Mouse (Mus musculus): ENCODE measurements at regions not wholly inside any gene's neighbourhood (a gene's known extent, or its start where the extent isn't known, plus 50 kb on each side); places are given as distances from the start of the nearest gene placed in this dataset.

DNA sequence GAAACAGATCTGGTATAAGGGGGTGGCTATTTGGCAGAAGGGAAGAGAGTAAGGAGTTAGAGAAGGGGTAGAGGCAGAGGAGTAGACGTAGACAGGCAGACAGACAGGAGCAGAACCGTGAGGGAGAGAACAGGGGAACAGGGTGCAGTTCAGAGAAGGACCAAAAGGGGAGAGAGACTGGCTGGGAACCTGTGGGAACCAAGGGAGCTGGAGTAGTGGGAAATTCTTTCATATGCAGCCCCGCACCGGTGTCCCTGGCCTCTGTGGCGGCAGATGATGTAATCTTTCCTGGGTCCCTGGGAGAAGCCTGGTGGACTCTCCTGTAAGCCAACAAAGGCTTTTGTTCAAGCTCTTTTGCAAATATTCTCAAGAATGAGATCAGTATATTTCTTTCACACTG is 157.8 kb upstream of the Tyw5 start:
- H3K4me3 ChIP-seq (ENCODE audit: extremely low read depth, insufficient read depth, insufficient read length): no peak overlapping the region
- H3K36me3 ChIP-seq (ENCODE audit: control insufficient read depth, insufficient read depth, low read length): no peaks in the 10 kb centered on the region
- TF ChIP-seq CTCF (IDR thresholded peaks at IDR 0.05; ENCODE audit: extremely low read depth, insufficient read depth, insufficient read length, insufficient replicate concordance) (no peak), POLR2A (IDR thresholded peaks at IDR 0.05; ENCODE audit: low read depth, low read length) (no peak)
- no peaks in the 10 kb centered on the region for H3K4me1 ChIP-seq (ENCODE audit: control insufficient read depth, insufficient read depth, insufficient read length)
- no peak for DNase-seq (ENCODE audit: low read depth in 1 of 2, low spot score in 2 of 2)
- no peaks in the 10 kb centered on the region for H3K27me3 ChIP-seq (ENCODE audit: control insufficient read depth, insufficient read depth, low read length)
- no peak overlapping the region for H3K27ac ChIP-seq (ENCODE audit: insufficient read depth, low read length)
- 77% methylated on average over 5 of the region's 5 CpGs for WGBS

DNA sequence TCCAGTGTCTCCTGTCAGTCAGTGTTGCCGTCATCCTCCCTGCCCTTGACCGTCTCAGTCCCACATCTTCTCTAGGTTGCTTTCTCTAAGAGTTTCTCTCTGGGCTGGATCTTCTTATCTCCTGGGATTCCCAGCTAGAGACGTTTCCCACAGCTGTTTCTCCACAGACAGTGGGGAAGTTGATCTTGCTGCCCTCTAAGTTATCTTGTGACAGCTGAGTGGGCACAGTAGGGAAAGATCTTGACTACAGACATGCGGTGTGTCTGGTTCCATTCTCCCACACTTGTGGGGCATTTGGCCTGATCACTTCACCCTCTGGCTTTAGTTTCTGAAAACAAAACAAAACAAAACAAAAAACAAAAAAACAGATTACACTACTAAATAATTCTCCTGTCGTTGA is 165.2 kb upstream of the Tyw5 start:
- TF ChIP-seq CTCF (IDR thresholded peaks at IDR 0.05; ENCODE audit: extremely low read depth, insufficient read depth, insufficient read length, insufficient replicate concordance): no peak
- no peak for TF ChIP-seq POLR2A (IDR thresholded peaks at IDR 0.05; ENCODE audit: low read depth, low read length)
- Histone ChIP-seq H3K4me3 (ENCODE audit: extremely low read depth, insufficient read depth, insufficient read length) (no peak overlapping the region), H3K36me3 (ENCODE audit: control insufficient read depth, insufficient read depth, low read length) (no peaks in the 10 kb centered on the region), H3K27ac (ENCODE audit: insufficient read depth, low read length) (no peak overlapping the region), H3K27me3 (ENCODE audit: control insufficient read depth, insufficient read depth, low read length) (no peaks in the 10 kb centered on the region), H3K4me1 (ENCODE audit: control insufficient read depth, insufficient read depth, insufficient read length) (no peaks in the 10 kb centered on the region)
- 85% methylated on average over 5 of the region's 5 CpGs for WGBS
- no peak for DNase-seq (ENCODE audit: low read depth in 1 of 2, low spot score in 2 of 2)

- no peaks in the 10 kb centered on the region for H3K27me3 ChIP-seq (ENCODE audit: control insufficient read depth, insufficient read depth, low read length)
- no peaks in the 10 kb centered on the region for H3K36me3 ChIP-seq (ENCODE audit: control insufficient read depth, insufficient read depth, low read length)
- H3K4me3 ChIP-seq (ENCODE audit: extremely low read depth, insufficient read depth, insufficient read length): no peak overlapping the region
- H3K4me1 ChIP-seq (ENCODE audit: control insufficient read depth, insufficient read depth, insufficient read length): no peaks in the 10 kb centered on the region
- no peak for TF ChIP-seq POLR2A (IDR thresholded peaks at IDR 0.05; ENCODE audit: low read depth, low read length)
- TF ChIP-seq CTCF (IDR thresholded peaks at IDR 0.05; ENCODE audit: extremely low read depth, insufficient read depth, insufficient read length, insufficient replicate concordance): no peak
- no peak overlapping the region for H3K27ac ChIP-seq (ENCODE audit: insufficient read depth, low read length)
- 82% methylated on average over 6 of the region's 6 CpGs for WGBS
- DNase-seq (ENCODE audit: low read depth in 1 of 2, low spot score in 2 of 2): no peak
These were observed 166.9 kb upstream of the Tyw5 start for GRCm38 (mm10) chr1:57573829-57574228.

- H3K4me1 ChIP-seq (ENCODE audit: control insufficient read depth, insufficient read depth, insufficient read length): no peaks in the 10 kb centered on the region
- no peak for TF ChIP-seq CTCF (IDR thresholded peaks at IDR 0.05; ENCODE audit: extremely low read depth, insufficient read depth, insufficient read length, insufficient replicate concordance)
- no peak for TF ChIP-seq POLR2A (IDR thresholded peaks at IDR 0.05; ENCODE audit: low read depth, low read length)
- no peak overlapping the region for H3K27ac ChIP-seq (ENCODE audit: insufficient read depth, low read length)
- no peak for DNase-seq (ENCODE audit: low read depth in 1 of 2, low spot score in 2 of 2)
- no peaks in the 10 kb centered on the region for H3K27me3 ChIP-seq (ENCODE audit: control insufficient read depth, insufficient read depth, low read length)
- no peaks in the 10 kb centered on the region for H3K36me3 ChIP-seq (ENCODE audit: control insufficient read depth, insufficient read depth, low read length)
- 69% methylated on average over 6 of the region's 6 CpGs for WGBS
- H3K4me3 ChIP-seq (ENCODE audit: extremely low read depth, insufficient read depth, insufficient read length): no peak overlapping the region
These were observed 167.6 kb upstream of the Tyw5 start for GRCm38 (mm10) chr1:57574530-57574929.

DNA sequence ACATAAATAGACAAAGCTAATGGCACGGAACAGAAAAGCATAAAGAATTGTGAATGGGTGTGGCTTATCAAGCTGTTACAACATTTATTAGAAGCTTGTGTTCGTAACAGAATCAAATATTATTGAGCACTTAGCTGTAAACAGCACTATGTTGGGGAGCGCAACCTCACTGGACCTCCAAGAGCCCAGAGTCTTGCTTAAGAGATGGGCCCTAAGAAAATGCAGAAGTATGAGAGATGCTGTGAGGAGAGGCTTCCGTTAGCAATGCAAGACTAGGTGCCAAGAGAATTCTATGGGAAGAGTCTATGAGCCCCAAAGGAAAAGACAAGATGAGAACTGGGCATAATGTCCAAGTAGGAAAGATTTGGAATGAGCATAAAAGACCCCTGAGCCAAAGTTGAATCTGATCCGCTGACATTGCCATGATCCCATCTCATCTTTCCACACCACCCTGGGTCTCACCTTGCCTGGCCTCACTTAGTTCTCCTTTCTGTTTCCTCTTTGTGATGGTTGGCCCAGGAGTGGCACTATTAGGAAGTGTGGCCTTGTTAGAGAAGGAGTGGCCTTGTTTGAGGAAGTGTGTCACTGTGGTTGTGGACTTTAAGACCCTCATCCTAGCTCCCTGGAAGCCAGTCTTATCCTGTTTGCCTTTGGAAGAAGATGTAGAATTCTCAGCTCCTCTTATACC is 169.3 kb upstream of the Tyw5 start:
- WGBS: 89% methylated on average over 5 of the region's 5 CpGs
- Histone ChIP-seq H3K27me3 (ENCODE audit: control insufficient read depth, insufficient read depth, low read length) (no peaks in the 10 kb centered on the region), H3K4me1 (ENCODE audit: control insufficient read depth, insufficient read depth, insufficient read length) (no peaks in the 10 kb centered on the region), H3K27ac (ENCODE audit: insufficient read depth, low read length) (no peak overlapping the region), H3K36me3 (ENCODE audit: control insufficient read depth, insufficient read depth, low read length) (no peaks in the 10 kb centered on the region), H3K4me3 (ENCODE audit: extremely low read depth, insufficient read depth, insufficient read length) (no peak overlapping the region)
- TF ChIP-seq POLR2A (IDR thresholded peaks at IDR 0.05; ENCODE audit: low read depth, low read length): no peak
- no peak for TF ChIP-seq CTCF (IDR thresholded peaks at IDR 0.05; ENCODE audit: extremely low read depth, insufficient read depth, insufficient read length, insufficient replicate concordance)
- DNase-seq (ENCODE audit: low read depth in 1 of 2, low spot score in 2 of 2): no peak

DNA sequence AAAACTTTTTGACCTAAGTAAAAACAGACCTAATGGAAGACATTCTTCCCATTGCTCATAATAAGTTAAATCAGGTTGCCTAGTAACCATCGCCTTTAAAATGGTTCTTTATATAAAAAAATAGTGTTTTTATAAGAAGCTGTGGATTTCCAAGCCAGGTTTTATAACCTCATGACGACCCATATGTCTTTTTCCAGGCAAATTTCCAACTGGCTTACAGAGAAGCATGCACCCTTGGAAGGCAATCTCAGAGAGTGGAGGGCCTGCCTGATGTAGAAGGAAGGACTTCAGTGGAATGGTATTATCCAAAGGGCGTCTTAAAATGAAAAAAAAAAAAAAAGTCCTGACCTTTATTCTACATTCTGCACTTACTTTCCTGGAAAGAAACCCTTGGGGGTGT is 172.2 kb upstream of the Tyw5 start:
- no peaks in the 10 kb centered on the region for H3K4me1 ChIP-seq (ENCODE audit: control insufficient read depth, insufficient read depth, insufficient read length)
- no peaks in the 10 kb centered on the region for H3K36me3 ChIP-seq (ENCODE audit: control insufficient read depth, insufficient read depth, low read length)
- no peak for DNase-seq (ENCODE audit: low read depth in 1 of 2, low spot score in 2 of 2)
- TF ChIP-seq POLR2A (IDR thresholded peaks at IDR 0.05; ENCODE audit: low read depth, low read length): no peak
- no peak overlapping the region for H3K27ac ChIP-seq (ENCODE audit: insufficient read depth, low read length)
- no peak overlapping the region for H3K4me3 ChIP-seq (ENCODE audit: extremely low read depth, insufficient read depth, insufficient read length)
- 76% methylated on average over 3 of the region's 3 CpGs for WGBS
- H3K27me3 ChIP-seq (ENCODE audit: control insufficient read depth, insufficient read depth, low read length): no peaks in the 10 kb centered on the region

- DNase-seq (ENCODE audit: low read depth in 1 of 2, low spot score in 2 of 2): no peak
- no peaks in the 10 kb centered on the region for H3K27me3 ChIP-seq (ENCODE audit: control insufficient read depth, insufficient read depth, low read length)
- no peak overlapping the region for H3K27ac ChIP-seq (ENCODE audit: insufficient read depth, low read length)
- TF ChIP-seq CTCF (IDR thresholded peaks at IDR 0.05; ENCODE audit: extremely low read depth, insufficient read depth, insufficient read length, insufficient replicate concordance) (no peak), POLR2A (IDR thresholded peaks at IDR 0.05; ENCODE audit: low read depth, low read length) (no peak)
- no peaks in the 10 kb centered on the region for H3K36me3 ChIP-seq (ENCODE audit: control insufficient read depth, insufficient read depth, low read length)
- WGBS: 55% methylated on average over 7 of the region's 7 CpGs
- no peak overlapping the region for H3K4me3 ChIP-seq (ENCODE audit: extremely low read depth, insufficient read depth, insufficient read length)
- H3K4me1 ChIP-seq (ENCODE audit: control insufficient read depth, insufficient read depth, insufficient read length): peaks cover 4% of the 10 kb centered on the region; the same call in 1 of the 2 replicates
These were observed 180.0 kb upstream of the Spats2l start for GRCm38 (mm10) chr1:57593707-57594589.

Data from spleen, adult 2 months (tissue).